Mouse (Mus musculus) kidney, adult 2 months (tissue): ENCODE data around the gene Itgb7. TPM values are rescaled to one million over a fixed set of nuclear protein-coding genes. Genes with fewer than 3 reads are reported as not detected.

Experiments used
- DNase-seq: peaks from one replicate; pipeline ENCODE4 v3.0.0; 2021
- H3K27ac ChIP-seq: fragments of 200-500 bp; 2 replicates; pipeline ENCODE4 v1.5.1; 2012; ENCODE audit warnings: low read depth, low read length, control low read depth, inconsistent platforms; ENCODE audit not compliant: insufficient read depth
- H3K27me3 ChIP-seq: fragments of 200-500 bp; replicated peaks from 2 replicates; pipeline ENCODE4 v1.6.1; 2012; ENCODE audit warnings: mild to moderate bottlenecking, moderate library complexity, low read length, inconsistent platforms; ENCODE audit not compliant: control insufficient read depth, insufficient read depth
- H3K36me3 ChIP-seq: fragments of 200-500 bp; 2 replicates; pipeline ENCODE4 v1.6.1; 2012; ENCODE audit warnings: mild to moderate bottlenecking, moderate library complexity, low read length, inconsistent platforms; ENCODE audit not compliant: control insufficient read depth, insufficient read depth
- H3K4me1 ChIP-seq: fragments of 200-500 bp; 2 replicates; pipeline ENCODE4 v1.6.1; 2011; ENCODE audit warnings: low read length; ENCODE audit not compliant: control insufficient read depth, insufficient read depth
- H3K4me3 ChIP-seq: fragments of 200-500 bp; 2 replicates; pipeline ENCODE4 v1.5.1; 2011; ENCODE audit warnings: mild to moderate bottlenecking, low read depth, low read length, control low read depth; ENCODE audit not compliant: insufficient read depth
- CTCF ChIP-seq: fragments of 200-500 bp; conservative IDR thresholded peaks from 2 replicates; pipeline ENCODE4 v1.5.1; 2011; ENCODE audit warnings: low read depth, mild to moderate bottlenecking, control low read depth, low read length, moderate library complexity, mixed read lengths; ENCODE audit not compliant: insufficient read depth, insufficient read length
- POLR2A ChIP-seq: fragments of 200-500 bp; IDR thresholded peaks from one replicate; pipeline ENCODE4 v1.6.1; 2011; ENCODE audit warnings: low read depth, low read length, control low read depth
- WGBS: fragments of 180-500 bp; shearing (Covaris S2); methylation state at CpG from one replicate; pipeline ENCODE4 v1.1.7; 2018; 5-methylcytosine and 5-hydroxymethylcytosine counted together
- polyA plus RNA-seq: library from polyadenylated mRNA; depleted of rRNA; stranded (reverse); fragments of >200 nt; gene quantifications from 2 replicates; pipeline ENCODE4 v1.2.3, GENCODE M21; 2012

Itgb7 gene
- polyA plus RNA-seq, 1 experiment: 11.1 TPM

DNA sequence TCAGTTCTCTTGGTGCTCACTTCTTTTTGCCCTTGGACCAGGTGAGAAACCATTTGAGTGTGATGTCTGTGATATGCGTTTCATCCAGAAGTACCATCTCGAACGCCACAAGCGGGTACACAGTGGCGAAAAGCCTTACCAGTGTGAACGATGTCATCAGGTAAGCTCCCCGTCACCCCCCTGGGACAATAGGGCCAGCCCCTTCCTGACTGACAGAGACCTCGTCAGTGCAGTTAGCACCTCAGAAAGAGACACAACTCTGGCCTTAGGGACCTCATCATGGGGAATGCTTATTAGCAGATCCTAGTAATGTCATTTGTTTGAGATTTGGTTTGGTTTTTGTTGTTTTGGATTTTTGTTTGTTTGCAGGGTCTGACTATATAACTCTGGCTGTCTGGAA lies 22.6 kb downstream of the Itgb7 start:
- WGBS: 85% methylated on average over 8 of the region's 8 CpGs
- peaks cover 12% of the 10 kb centered on the region for H3K36me3 ChIP-seq
- no peak for DNase-seq

DNA sequence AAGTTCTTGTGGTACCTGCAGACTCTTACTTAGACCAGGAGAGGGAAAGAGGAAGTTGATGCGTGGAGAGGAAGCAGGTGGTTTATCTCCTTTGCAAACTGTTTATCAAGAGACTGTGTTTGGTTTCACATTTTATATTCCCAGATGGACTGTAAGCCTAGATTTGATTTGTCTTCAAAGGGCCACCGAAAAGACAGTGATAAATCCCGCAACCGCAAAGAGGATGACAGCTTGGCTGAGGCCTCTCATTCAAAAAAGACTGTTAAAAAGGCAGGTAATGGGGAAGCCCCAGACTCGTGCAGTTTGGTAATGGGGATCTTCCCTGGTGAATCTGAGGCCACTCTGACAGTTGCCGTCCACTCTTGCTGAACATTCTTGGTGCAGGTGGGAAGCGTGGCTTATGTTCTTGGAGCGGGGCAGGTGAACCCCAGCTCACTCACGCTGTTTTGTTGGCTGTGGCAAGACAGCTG lies 23.6 kb downstream of the Itgb7 start:
- Histone ChIP-seq H3K27me3 (no peaks in the 10 kb centered on the region), H3K4me3 (no peak overlapping the region), H3K27ac (no peak overlapping the region), H3K4me1 (peaks cover 28% of the 10 kb centered on the region), H3K36me3 (peaks cover 12% of the 10 kb centered on the region)
- 52% methylated on average over 9 of the region's 9 CpGs for WGBS
- no peak for DNase-seq
- TF ChIP-seq CTCF: no peak
- TF ChIP-seq POLR2A: no peak

More for the DNA sequence above, 22.6 kb downstream of the Itgb7 start:
- H3K4me1 ChIP-seq: peaks cover 28% of the 10 kb centered on the region
- no peak overlapping the region for H3K4me3 ChIP-seq
- H3K27me3 ChIP-seq: no peaks in the 10 kb centered on the region
- TF ChIP-seq CTCF (no peak), POLR2A (no peak)
- no peak overlapping the region for H3K27ac ChIP-seq

GRCm38 (mm10) chr15:102207351-102207750 lies 24.4 kb downstream of the Itgb7 start:
- Histone ChIP-seq H3K27me3 (no peaks in the 10 kb centered on the region), H3K4me3 (no peak overlapping the region), H3K36me3 (peaks cover 9% of the 10 kb centered on the region), H3K27ac (no peak overlapping the region), H3K4me1 (peaks cover 28% of the 10 kb centered on the region)
- 34% methylated on average over 3 of the region's 3 CpGs for WGBS
- DNase-seq: peak; percentile 63
- TF ChIP-seq CTCF (no peak), POLR2A (no peak)

- no peak overlapping the region for H3K27ac ChIP-seq
- H3K4me3 ChIP-seq: no peak overlapping the region
- no peak for TF ChIP-seq POLR2A
- TF ChIP-seq CTCF: no peak
- peaks cover 6% of the 10 kb centered on the region for H3K36me3 ChIP-seq
- WGBS: 30% methylated on average over 8 of the region's 8 CpGs
- H3K27me3 ChIP-seq: no peaks in the 10 kb centered on the region
- peaks cover 28% of the 10 kb centered on the region for H3K4me1 ChIP-seq
- no peak for DNase-seq
Measured at GRCm38 (mm10) chr15:102205779-102206178, 26.0 kb downstream of the Itgb7 start.

- peak within 1 kb of the TSS; percentile 71 for H3K4me3 ChIP-seq
- no peak for DNase-seq
- H3K27ac ChIP-seq: peak within 1 kb of the TSS; percentile 87
- H3K36me3 ChIP-seq: peaks cover 6% of the 10 kb centered on the region
- H3K27me3 ChIP-seq: no peaks in the 10 kb centered on the region
- WGBS: 22% methylated on average over 19 of the region's 19 CpGs
- no peak for TF ChIP-seq CTCF
- H3K4me1 ChIP-seq: peaks cover 28% of the 10 kb centered on the region
Measured at GRCm38 (mm10) chr15:102204674-102205505, 26.9 kb downstream of the Itgb7 start, which contains the start of gene Csad. Gene Csad, minus strand, starts transcription at chr15:102204724.

GRCm38 (mm10) chr15:102203835-102204381 lies 27.8 kb downstream of the Itgb7 start:
- peak overlapping the region; percentile 87 for H3K27ac ChIP-seq
- peak; percentile 81 for DNase-seq
- peaks cover 5% of the 10 kb centered on the region for H3K36me3 ChIP-seq
- H3K27me3 ChIP-seq: no peaks in the 10 kb centered on the region
- H3K4me1 ChIP-seq: peaks cover 28% of the 10 kb centered on the region
- WGBS: under 1% methylated on average over 47 of the region's 72 CpGs
- H3K4me3 ChIP-seq: peak overlapping the region; percentile 71
- no peak for TF ChIP-seq POLR2A
- TF ChIP-seq CTCF: no peak

- peak within 1 kb of the TSS; percentile 71 for H3K4me3 ChIP-seq
- peaks cover 28% of the 10 kb centered on the region for H3K4me1 ChIP-seq
- peak; percentile 98 for DNase-seq
- WGBS: 1% methylated on average over 68 of the region's 68 CpGs
- peak within 1 kb of the TSS; percentile 96 for H3K27ac ChIP-seq
- no peak for TF ChIP-seq CTCF
- no peak for TF ChIP-seq POLR2A
- H3K27me3 ChIP-seq: no peaks in the 10 kb centered on the region
- peaks cover 2% of the 10 kb centered on the region for H3K36me3 ChIP-seq
Measured at GRCm38 (mm10) chr15:102202971-102203834, 28.5 kb downstream of the Itgb7 start, which contains the start of gene Zfp740. Gene Zfp740, plus strand, starts transcription at chr15:102203249.
